Mouse (Mus musculus): Measurements from ENCODE around the gene Stx8. TPM values are rescaled to one million over a fixed set of nuclear protein-coding genes. Genes with fewer than 3 reads are reported as not detected.

Gene Stx8
- polyA plus RNA-seq (2017; shearing (Covaris generic)): 75.5 TPM

GRCm38 (mm10) chr11:67965905-67966878 lies at the start of gene Stx8:
Gene Stx8, plus strand, starts transcription at chr11:67966193.

GRCm38 (mm10) chr11:67921827-67922754 lies 43.9 kb upstream of the Stx8 start, which contains the start of gene Usp43:
Gene Usp43, minus strand, starts transcription at chr11:67922153.

GRCm38 (mm10) chr11:67965242-67965883 lies 630 bp upstream of the Stx8 start, which contains the start of gene Cfap52:
Gene Cfap52, minus strand, starts transcription at chr11:67965651.

Other genes with a start within 250 kb of the Stx8 start
- not detected for gene Glp2r, start 195.0 kb upstream of the Stx8 start, polyA plus RNA-seq (2017; shearing (Covaris generic))
- not detected for gene Gsg1l2, start 191.6 kb upstream of the Stx8 start, polyA plus RNA-seq (2017; shearing (Covaris generic))
- not detected for gene Dhrs7c, start 168.0 kb upstream of the Stx8 start, polyA plus RNA-seq (2017; shearing (Covaris generic))
- not detected for gene Usp43, start 44.0 kb upstream of the Stx8 start, polyA plus RNA-seq (2017; shearing (Covaris generic))
- gene Cfap52, start 542 bp upstream of the Stx8 start, polyA plus RNA-seq (2017; shearing (Covaris generic)): 0.20 TPM

Measured in CD4-positive, CD25-positive, alpha-beta regulatory T cell (primary cell).